Mouse (Mus musculus) stomach, postnatal 0 days (tissue): ENCODE data around the gene Ddx21.

Source experiments
- CTCF ChIP-seq: IDR thresholded peaks from 2 replicates; pipeline ENCODE4 v1.5.1; 2016; ENCODE audit warnings: antibody characterized with exemption, low read depth, mild to moderate bottlenecking, moderate library complexity
- EP300 ChIP-seq: optimal IDR thresholded peaks from 2 replicates; pipeline ENCODE3; 2016; ENCODE audit warnings: antibody characterized with exemption

DNA sequence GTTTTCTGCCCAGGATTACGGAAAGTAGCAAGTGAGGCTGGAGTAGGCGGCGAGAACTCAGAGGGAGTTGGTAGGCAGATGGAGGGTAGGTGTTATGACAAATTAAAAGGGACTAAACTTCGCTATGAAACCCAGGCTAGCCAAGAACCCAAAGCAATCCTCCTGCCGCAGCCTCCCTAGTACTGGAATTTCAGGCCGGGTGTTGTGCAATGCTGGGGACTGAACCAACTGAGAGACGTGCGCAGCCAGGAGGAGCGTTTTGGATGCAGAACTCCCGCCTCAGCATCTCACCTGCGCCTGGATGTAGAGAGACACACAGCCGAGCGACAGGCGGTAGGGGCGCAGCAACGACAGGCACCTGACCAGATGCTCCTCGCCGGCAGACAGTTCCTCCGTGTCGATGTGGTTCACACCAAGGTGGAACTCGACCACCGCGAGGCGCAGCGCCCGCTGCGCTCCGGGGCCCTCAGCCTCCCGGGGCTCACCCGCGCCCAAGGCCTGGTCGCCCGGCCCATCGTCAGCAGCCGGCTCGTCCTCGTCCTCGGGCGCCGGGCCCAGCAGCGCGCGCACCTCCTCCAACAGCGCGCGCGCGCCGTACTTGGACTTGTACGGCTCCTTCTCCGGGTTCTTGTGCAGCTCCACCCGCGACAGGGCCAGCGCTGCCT is 24.3 kb downstream of the Ddx21 start:
- TF ChIP-seq CTCF (0 out of 2 replicates have a peak, but pooled peaks have one; percentile 1), EP300 (no peak)
